ENCODE assay signal across 22 mouse cellular contexts in genomic region chr16:17049886-17050285, GRCm38 (mm10). TPM values are rescaled to one million over a fixed set of nuclear protein-coding genes. Genes with fewer than 3 reads are reported as not detected.
A peak's percentile ranks its signal among the peaks of the same experiment; 100 is the strongest.
DNase-seq lines count a peak whose midpoint lies in the region; ATAC-seq and TF ChIP-seq lines count a peak whose summit lies in the region.
"Had no signal": no experiment of that assay in that cellular context is flagged by ENCODE, and none has a peak within 500 bp of the region (broad histone marks: within the 10 kb centered on the region; RNA-seq: fewer than 3 reads in every experiment).

No protein-coding gene starts in this region.

- TF ChIP-seq POLR2A in MEL (IDR thresholded peaks at IDR 0.05; ENCODE audit: control insufficient read depth in 1 of 2, insufficient read depth in 1 of 2, low read depth in 1 of 2, low read length in 2 of 2, poor library complexity in 1 of 2) = no peak

- TF ChIP-seq CTCF in MEL (IDR thresholded peaks at IDR 0.05 in 2 of 3, conservative IDR thresholded peaks at IDR 0.05 in 1 of 3; ENCODE audit: control insufficient read depth in 1 of 3, insufficient read depth in 1 of 3, low read depth in 2 of 3, low read length in 3 of 3, poor library complexity in 1 of 3, severe bottlenecking in 1 of 3) = no peak

- intact Hi-C loops in heart, postnatal 14 days (cut with DNase I) = no loop called here

- no peak for TF ChIP-seq RAD21 in MEL (IDR thresholded peaks at IDR 0.05; ENCODE audit: low read depth, low read length)

- no peak for ATAC-seq in frontal cortex, adult (ENCODE audit: low TSS enrichment)
- ATAC-seq: activated CD4-positive, CD25-positive, alpha-beta regulatory T cell, adult 4 months; CD4-positive, CD25-positive, alpha-beta regulatory T cell, adult 4 months; Patski had no signal

- no peak for TF ChIP-seq EP300 in MEL (IDR thresholded peaks at IDR 0.05; ENCODE audit: low read depth in 1 of 2, low read length in 2 of 2)

- DNase-seq in heart, adult 11 months = peak; percentile 72
- no peak for DNase-seq in heart, postnatal 14 days
- no peak for DNase-seq in MEL (ENCODE audit: low read depth, low spot score)
- DNase-seq in fibroblast of lung, adult 2 months (ENCODE audit: low read depth) = peak; percentile 5
- DNase-seq in testis, postnatal 14 days (ENCODE audit: low spot score) = no peak
- DNase-seq: adrenal gland, adult 2 months; adrenal gland, adult 8-10 months; adrenal gland, postnatal 10 days; adrenal gland, postnatal 14 days; adrenal gland, postnatal 25 days; adrenal gland, postnatal 36 days; B cell, adult 2 months; cerebellum, adult 11 months; cerebellum, adult 11-12 months; cerebellum, adult 18-20 months; cerebellum, adult 2 months had no signal

- H3K36me3 ChIP-seq in MEL (ENCODE audit: control insufficient read depth in 1 of 2, insufficient read depth in 2 of 2, low read length in 2 of 2) = peaks cover 0 to 7% of the 10 kb centered on the region in 2 experiments; a peak in 2 of 4 replicates

- no peak overlapping the region for H3K4me3 ChIP-seq in MEL (ENCODE audit: control insufficient read depth in 1 of 2, insufficient read depth in 1 of 2, low read depth in 2 of 2, low read length in 2 of 2)

- H3K9ac ChIP-seq in MEL (ENCODE audit: control insufficient read depth, low read depth, low read length, poor library complexity, severe bottlenecking) = no peak overlapping the region

- H3K9me3 ChIP-seq in MEL (replicated peaks; ENCODE audit: insufficient read depth, low read length) = no peaks in the 10 kb centered on the region
- H3K9me3 ChIP-seq: G1E had no signal

- no peak overlapping the region for H3K27ac ChIP-seq in MEL (ENCODE audit: control insufficient read depth, low read depth, low read length)

- no peaks in the 10 kb centered on the region for H3K27me3 ChIP-seq in MEL (ENCODE audit: control insufficient read depth in 1 of 2, insufficient read depth in 2 of 2, low read length in 2 of 2)
- H3K27me3 ChIP-seq: CH12.LX, Patski had no signal

- no peaks in the 10 kb centered on the region for H3K79me2 ChIP-seq in MEL (ENCODE audit: control insufficient read depth, insufficient read depth, low read length, poor library complexity)

- no peaks in the 10 kb centered on the region for H3K4me1 ChIP-seq in MEL (ENCODE audit: control insufficient read depth in 1 of 2, insufficient read depth in 2 of 2, low read length in 2 of 2)

TF ChIP-seq in MEL, 35 proteins besides CTCF, POLR2A, EP300 and RAD21:
- TF ChIP-seq RCOR1 (IDR thresholded peaks at IDR 0.05; ENCODE audit: low read depth, low read length) = no peak
- peak; percentile 59; the same call in 1 of the 2 replicates for TF ChIP-seq POLR2AphosphoS2 (IDR thresholded peaks at IDR 0.05; ENCODE audit: low read length)
TF ChIP-seq in MEL: peak in this region for 1.

RNA-seq across cellular contexts. Expression of gene Ypel1, which starts 19.6 kb away (rescaled TPM):
- 1 to 10 TPM; 2.9 to 3.3 TPM for total RNA-seq in heart, postnatal 14 days (2021)
- total RNA-seq in MEL (2012; rRNA removed) = 0.42 and 0.46 TPM in 2 replicates
- polyA plus RNA-seq in MEL (2012; ENCODE audit: insufficient read depth in 1 of 2, insufficient read length in 2 of 2, low read depth in 1 of 2, low replicate concordance in 2 of 2, missing spikeins in 1 of 2) = 1 to 10 TPM in 1 of 2 experiments, not detected in 1; 1.1 TPM

Comparison
In these comparisons a context has a peak if more than half of its experiments do, and no peak if none do; other contexts are left out.
1. DNase-seq: peak in heart, adult 11 months (single experiment) and fibroblast of lung, adult 2 months (single experiment); none in heart, postnatal 14 days (0 of 2), MEL (single experiment) and testis, postnatal 14 days (single experiment).